Mouse (Mus musculus) cerebellum, postnatal 36 days (tissue): ENCODE results near the gene Zfp706.
"Not testable (repeated sequence)": the region's sequence is repeated elsewhere in the genome, so short reads cannot be mapped to it uniquely, and the experiment has no call there.

Experiments
- DNase-seq, 2 experiments: peaks; one replicate each; pipeline ENCODE4 v3.0.0; 2021 to 2022; ENCODE audit warnings: mixed read lengths in 2 of 2

The Zfp706 gene

DNA sequence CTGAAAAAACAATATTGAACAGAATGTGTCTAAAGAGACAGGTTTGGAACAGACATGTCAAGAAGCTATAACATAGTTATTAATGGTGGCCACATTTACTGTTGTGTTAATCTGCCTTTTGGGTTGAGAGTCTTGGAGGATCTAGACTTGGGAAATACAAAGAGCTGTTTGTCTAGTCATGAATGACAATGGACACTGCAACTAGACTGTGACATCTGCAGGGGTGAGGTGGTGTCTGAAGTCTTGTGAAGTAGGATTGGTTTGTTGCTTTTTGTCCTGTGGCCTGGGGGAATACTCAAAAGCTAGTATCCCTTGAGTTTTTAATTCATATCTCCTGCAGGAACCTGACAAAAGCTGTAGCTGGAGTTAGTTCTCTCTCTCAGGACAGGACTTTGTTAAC lies 973 bp upstream of the Zfp706 start:
- DNase-seq, result no peak

DNA sequence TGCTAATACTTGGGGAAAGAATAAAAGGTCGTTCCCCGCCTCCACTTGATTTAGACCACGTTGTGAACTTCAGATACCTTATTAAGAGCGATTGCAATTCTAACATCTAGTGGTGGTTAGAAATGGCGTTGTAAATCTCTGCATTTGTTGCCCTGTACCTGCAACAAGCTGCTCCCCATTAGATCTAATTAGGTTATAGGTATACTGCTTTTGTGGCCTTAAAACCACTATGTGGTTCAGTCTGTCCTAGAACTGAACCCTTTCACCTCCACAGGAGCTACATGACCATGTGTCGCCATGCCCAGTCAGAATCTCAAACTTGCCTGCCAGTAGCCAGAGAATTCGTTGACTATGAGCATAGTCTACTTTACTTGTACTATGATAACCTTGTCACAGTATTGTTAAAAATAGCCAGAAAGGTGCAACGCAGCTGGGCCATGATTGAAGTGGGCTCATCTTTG lies 416 bp upstream of the Zfp706 start:
- DNase-seq, result no peak

DNA sequence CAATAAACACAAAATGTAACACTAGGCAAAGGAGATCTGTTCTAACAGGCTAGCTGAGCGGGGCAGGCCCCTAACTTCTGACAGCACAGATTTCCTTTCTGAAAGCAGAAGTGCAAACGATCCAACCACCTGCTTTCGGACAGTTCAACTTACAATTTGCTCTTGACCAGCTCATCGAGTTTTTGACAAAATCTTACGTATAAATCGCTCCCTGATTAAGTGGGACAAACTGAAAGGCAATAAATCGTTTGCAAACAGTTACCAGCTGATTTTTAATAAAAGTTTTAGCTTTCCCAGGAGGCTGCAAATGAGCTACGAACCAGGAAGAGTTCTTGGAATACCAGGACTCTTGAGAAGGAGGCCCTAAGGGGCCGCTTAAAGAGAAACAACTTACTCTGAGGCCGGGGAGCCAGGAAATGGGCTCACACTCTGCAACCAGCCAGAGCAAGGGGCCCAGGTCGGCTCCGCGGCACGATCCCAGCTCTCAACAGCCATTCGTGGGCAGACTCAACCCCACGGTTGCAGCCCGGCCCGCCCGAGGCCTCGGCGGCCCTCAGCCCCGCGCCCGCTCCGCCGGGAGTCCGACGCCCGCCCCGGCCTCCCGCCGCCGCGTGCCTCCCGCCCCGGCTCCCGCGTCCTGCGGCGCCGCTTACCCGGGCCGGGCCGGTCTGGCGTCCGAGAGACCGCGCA lies 953 bp downstream of the Zfp706 start:
- DNase-seq, result peak in 1 of 2 experiments; percentile 24

DNA sequence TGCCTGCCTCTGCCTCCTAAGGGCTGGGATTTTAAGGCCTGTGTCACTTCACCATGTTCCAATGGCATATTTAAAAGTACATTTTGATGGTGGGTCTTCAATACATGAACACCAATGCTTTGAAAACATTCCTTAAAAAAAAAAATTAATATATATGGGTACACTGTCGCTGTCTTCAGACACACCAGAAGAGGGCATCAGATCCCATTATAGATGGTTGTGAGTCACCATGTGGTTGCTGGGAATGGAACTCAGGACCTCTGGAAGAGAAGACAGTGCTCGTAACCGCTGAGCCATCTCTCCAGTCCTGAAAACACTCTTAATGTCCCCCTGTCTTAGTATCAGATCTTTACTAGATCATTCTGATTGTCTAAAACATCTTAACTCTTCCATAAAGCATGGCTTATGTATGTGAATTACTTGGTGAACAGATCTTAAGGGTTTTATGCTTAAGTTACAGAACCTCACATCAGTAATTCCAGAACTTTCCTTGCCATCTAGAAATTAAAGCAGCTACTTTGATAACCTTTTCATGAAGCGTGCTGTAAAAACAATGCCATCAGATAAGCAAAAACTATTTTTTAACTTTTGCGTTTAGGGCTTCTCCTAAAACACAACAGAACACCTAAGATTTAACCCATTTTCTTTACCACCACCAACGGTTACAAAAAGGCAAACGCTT lies 1.6 kb downstream of the Zfp706 start:
- no peak for DNase-seq

DNA sequence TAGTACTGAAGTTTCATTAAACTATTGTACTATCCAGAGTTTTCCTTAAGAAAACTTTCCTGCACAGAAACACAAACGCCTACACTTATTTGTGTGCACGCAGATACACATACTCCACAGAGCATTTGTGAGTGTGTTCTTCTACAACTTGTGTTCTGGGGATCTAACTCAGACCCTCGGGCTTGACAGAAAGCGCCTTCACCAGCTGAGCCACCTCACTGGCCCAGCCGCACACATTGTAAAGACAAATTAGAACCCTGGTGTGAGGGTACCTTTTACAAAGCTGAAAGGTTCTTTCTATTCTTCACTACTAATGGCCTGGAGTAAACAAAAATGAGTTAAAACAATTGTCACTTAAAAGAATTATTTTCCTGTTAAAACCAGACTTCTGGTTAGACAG lies 2.7 kb downstream of the Zfp706 start:
- no peak for DNase-seq

DNA sequence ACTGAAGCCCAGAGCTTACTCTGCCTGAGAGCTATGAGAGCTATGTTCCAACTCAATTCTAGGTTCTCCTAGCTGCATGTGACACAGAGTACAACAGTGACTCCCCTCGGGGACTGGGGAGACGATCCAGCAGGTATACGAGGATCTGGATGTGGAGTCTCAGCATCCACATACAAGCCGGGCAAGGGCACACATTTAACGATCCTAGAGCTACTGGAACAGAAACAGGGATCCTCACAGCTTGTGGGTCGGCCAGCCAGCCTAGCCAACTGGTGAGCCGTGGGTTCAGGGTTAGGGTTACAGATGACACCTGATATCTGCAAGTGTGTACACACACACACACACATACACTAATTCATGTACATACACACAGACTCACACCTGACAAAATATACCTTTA lies 5.3 kb downstream of the Zfp706 start:
- DNase-seq, result no peak

DNA sequence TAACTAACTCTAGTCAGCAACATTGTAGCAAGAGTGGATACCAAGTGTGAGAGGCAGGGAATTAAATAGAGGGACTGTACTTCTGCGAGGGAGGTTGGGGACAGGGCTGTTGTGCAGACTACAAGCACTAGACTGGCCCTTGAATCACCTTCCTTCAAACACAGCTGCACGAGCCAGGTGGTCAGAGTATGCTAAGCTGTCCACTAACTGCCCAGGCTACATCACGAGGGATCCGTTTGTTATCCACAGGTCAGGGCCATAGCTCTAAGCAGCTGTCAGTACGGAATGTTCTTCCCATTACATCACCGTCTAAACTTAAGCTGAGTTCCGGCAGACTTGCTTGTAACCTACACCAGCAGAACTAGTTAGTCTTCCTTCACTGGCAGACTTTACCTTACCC lies 8.0 kb downstream of the Zfp706 start:
- not testable (repeated sequence) for DNase-seq

DNA sequence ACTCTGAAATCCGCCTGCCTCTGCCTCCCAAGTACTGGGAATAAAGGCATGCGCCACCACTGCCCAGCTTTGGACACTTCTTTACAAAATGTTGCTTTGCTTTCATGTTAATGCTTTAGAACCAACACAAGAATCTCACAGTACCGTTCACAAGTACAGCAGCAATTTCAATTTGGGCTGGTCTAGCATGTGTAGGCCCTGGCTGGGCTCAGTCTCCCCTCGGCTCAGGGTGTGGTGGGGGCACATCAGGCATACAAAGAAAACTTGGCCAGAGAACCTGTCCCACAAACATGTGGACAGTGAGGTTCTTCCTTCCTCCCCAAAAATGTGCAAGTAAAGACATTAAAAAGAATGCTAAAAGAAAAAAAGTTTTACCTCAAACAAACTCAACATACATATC lies 12.4 kb downstream of the Zfp706 start:
- no peak for DNase-seq

DNA sequence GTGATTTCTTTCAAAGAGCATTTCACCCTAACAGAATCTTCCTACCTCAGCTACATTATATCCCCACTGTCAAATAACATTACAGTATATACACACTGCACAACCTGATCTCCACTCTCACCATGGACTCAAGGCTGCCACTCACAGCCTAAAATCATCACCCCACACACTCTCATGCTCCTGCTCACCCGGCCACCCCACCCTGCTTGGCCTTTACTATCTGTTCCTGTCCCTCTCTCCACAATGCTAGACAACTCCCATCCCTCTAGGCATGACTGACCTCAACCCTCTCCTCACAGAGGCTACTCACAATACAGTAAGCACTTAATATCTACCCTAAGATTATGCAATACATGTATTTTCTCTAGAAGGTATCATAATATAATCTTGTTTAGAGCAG lies 12.9 kb downstream of the Zfp706 start:
- DNase-seq, result no peak

DNA sequence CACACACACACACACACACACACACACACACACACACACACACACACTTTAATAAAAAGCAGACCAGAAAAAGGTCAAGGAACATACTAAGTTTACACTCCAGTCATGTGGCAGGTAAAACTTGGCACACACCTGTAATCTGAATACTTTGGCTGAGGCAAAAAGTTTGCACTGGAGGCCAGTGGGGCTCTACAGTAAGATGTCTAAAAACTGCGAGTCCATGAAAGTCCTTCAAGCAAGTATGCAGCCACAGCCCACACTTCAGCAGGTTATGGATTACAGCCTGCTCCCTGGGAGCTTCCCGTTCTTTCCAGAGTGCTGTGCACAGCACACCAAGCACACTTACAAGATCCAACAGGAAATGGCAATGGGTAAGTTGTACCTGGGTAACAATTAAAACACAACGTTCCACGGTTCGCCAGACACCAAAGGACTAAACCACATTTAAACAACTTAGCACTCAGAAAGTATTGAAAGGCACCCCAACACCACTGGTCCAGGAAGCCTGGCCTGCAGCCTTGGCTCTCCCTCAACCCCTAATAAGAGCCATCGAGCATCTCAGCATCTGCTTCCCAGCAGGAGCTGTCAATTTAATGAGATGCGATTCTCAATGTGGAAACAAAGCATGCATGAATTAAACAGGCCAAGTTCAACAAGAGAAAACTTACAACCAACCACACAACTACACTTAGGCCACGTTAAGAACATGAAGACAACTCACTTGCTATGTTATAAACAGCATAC lies 14.0 kb downstream of the Zfp706 start:
- no peak for DNase-seq

DNA sequence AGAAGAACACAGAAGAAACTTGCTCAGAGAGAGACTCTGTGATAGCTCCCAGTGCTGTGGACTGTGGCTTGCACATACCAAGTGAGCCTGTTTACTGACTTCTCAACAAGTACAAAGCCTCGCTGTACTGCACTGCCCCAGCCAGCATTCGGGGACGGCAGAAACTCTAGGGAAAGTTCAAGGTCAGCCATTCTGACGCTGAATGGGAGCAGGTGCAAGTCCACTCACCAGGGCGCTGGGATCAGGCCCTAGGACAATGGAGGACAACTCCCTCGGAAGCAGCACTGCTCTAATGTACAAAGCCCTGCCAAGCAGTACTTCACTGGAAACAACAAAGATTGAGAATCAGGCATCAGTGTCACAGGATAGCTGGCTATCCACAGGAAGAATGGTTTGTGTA lies 16.2 kb downstream of the Zfp706 start:
- peak in 1 of 2 experiments; percentile 1 for DNase-seq

DNA sequence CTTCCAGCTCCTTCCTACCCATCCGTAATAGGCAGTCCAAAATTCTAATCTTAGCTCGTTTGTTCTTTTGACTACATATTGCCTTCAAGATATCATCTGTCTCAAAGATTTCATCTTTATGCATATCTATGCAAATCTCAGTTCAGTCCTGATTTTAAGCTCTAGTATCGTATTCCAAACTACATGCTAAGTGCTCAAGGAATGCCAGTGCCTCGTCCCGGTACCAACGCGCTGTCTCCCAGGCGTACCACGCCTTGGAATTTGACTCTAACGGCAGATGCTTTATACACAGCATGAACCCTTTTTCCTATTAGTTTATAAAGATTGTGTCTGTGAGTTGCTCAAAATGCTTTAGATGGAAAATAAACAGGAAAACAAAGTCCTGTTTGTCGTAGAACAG lies 17.7 kb downstream of the Zfp706 start:
- no peak for DNase-seq

DNA sequence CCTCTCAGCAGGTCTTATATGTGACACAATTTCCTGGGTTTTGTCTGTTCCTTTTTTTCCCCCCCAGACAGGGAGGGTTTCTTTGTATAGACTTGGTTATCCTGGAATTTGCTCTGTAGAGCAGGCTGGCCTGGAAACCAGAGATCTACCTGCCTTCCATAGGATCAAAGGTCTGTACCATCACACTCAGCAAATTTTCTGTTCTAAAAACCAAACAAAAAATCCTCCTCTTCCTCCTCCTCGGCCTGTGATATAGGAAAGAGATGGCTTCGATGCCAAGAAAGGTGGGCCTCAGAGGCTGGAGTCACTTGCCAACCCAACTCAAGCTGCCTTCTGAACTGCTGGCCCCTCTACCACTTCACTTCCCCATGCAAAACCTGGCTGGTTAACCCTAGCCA lies 18.9 kb downstream of the Zfp706 start:
- DNase-seq, result no peak

DNA sequence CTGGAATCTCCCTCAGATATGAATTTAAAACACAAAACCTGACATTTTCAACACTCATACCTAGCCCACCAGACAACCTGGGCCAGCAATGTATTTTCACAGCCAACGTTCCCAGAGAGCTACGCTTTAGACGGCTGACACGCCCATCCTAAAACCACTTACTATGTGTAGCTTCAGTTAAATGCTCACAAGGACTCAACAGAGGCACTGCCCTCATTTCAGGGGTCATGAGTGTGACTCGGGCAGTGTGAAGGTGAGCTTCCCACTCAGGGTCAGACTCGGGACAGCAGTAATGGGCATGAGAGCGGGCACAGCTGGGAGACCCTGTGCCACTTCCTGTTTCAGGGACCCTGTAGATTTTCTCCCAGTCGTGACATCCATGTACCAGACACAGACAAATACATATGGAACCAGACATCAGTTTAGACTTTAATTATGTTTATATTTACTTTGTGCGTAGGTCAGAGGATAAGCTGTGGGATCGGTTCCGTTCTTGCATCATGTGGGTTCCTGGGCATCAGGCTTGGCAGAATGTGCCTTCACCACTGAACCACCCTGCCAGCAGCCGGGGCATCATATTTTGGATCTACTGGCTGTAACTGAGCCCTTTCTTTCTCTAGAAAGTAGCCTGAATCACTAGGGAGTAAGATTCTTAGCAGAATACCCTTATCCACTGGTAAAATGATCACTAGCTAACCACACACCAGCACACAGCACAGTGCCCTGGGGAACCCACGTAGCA lies 19.4 kb downstream of the Zfp706 start:
- peak in 1 of 2 experiments; percentile 1 for DNase-seq

DNA sequence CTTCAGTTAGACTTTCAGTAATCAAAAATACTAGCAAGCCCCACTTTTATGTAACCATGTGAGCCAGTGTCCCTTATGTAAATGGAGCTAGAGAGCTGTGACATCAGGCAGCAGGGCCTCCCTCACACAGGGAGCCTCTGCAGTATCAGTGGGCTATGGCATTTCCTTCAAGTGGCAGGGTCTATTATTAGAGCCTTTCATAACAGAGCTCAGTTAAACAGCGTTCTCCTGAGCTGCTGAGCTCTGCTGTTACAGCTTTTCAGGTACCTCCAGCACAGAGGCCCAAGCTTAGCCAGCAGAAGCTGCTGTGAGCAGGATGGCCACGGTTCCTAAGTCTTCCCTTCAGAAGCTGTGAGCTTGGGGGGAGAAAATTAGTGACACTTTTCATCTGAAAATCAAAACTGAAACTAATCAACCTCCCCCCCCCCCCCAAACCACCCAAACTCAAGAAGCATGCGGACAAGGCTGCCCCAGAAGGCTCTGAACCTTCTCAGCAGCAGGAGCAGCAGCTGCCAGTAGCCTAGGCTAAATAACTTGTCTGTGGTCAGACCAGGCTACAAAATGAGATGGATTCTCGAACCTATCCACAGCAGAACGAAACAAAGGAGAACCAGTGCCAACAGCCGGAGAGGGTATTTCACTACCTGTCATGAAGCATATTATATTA lies 20.2 kb downstream of the Zfp706 start:
- peak in 1 of 2 experiments; percentile 4 for DNase-seq

DNA sequence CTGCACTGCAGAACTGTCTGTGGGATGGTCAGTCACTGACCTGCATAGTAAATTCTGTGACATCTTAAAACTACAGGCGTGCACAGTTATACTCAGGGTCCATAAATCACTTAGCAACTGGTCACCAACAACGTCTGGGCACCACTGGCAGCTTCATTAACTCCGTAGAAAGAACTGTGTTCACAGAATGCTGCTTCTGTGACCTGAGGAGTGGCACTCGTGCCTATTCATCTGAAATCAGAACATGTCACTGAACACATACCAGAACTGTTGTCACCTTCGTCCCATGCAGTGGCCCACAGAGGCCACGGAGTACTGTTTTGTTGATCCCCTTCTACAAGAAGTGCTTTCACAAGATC lies 22.0 kb downstream of the Zfp706 start:
- DNase-seq, result peak in 1 of 2 experiments; percentile 2

DNA sequence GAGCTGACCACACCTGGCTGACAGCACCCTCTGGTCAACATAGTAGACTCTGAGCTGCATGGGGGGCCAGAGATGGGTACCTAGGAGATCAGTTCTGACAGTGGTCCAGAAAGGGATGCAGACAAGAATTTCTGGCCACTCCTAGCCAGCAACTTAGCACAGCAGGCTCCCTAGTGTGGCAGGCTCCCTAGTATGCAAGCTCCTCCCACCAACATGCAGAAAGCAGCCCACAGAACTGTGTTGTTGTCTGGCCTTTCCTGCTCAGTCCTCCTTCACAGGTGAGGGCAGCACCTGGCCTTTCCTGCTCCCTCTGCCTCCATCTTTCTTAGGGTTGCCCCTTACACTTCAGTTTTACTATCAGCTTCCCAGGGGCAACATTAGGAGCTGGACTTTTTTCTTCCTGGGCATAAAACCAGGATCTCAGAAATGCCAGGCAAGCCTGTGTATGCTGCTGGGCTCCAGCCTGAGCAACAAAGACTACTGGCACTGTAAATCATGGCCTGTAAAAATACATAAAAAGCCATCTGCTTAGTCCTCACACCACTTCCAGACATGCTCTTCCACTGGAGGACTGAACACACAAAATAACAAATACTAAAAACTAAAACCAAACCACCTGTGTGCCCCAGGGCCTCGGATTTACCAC lies 22.5 kb downstream of the Zfp706 start:
- peak in 1 of 2 experiments; percentile 1 for DNase-seq

DNA sequence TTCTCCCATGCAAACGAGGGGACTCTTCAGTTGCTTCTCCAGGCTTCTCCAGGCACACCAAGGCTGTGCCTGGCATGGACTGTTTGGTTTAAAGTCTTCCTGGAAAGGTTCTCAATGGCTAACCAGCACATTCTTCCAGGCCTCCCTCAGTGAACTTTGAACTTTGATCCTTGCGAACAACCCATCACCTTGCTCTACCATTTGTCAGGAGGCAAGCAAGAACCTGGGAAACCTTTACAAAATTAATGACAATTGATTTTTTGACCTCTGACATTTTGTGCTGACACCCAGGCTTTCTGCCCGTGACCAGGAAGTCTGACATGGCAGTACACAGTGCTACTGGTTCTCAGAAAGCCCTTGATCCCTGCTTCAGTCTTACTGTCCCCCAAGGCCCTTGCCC lies 24.1 kb downstream of the Zfp706 start:
- peak in 1 of 2 experiments; percentile 1 for DNase-seq

DNA sequence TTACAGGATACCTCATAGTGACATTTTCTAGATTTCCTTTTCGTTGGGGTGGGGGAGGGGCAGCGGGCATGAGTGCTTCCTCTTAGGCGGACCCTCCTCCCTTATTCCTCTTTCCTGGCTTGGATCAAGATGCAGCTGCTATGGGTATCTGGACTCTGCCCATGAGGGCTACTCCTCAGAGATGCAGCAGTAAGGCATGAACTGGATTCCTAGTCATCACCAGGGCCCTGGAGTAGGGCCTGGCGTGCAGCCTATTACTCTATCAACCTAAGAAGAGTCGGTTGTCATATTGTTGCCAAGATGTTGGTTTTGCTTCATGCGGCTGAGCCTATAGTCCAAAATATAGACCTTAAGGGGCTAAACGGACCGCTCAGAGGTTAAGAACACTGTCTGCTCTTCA lies 27.3 kb downstream of the Zfp706 start:
- peak; percentile 20 to 38 for DNase-seq

DNA sequence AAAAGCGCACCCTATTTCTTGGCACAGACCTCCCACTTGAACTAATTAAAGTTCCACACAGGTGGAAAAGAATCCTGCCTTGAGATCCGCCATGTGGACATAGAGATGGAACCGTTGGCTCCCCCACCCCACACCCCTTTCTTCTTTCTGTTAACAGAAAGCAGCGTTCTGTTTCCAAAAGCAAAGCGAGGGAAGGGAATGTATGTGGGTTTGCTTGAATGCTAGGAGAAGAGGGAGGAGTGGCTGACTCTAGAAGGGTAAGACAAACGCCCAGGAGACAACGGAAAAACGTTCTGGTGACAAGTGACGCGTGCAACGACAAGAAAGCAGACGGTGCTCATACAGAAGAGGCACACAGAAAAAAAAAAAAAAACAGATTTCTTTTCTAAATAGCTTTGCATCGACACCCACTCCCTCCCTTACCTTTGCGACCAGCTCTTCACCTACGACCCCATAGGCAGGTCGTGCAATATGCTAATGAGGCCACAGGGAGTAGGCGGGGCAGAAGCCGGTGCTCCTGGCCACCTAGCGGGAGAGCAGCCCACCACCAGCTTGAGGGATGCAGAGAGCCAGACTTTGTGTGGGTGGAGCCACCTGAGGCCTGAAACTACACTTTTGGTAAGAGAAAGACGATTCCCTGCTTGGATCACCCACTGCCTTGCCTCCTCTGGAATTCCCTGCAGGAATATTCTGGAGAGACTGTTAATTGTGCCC lies 27.9 kb downstream of the Zfp706 start:
- peak; percentile 64 to 66 for DNase-seq

DNA sequence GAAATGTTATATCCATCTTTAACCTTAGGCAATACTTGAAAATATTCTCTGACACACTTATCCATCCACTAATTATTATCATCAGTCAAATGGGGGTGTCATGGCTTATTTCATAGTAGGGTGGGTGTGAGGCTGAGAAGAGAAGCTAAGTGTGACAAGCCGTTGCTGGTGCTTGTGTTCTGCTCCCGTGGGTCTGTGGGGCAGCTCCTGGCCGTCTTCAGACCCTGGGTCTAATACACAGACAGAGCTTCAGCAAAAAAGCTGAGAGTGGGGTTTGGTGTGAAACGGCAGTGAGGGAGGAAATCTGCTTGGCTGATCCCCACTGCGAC lies 28.4 kb downstream of the Zfp706 start:
- no peak for DNase-seq

DNA sequence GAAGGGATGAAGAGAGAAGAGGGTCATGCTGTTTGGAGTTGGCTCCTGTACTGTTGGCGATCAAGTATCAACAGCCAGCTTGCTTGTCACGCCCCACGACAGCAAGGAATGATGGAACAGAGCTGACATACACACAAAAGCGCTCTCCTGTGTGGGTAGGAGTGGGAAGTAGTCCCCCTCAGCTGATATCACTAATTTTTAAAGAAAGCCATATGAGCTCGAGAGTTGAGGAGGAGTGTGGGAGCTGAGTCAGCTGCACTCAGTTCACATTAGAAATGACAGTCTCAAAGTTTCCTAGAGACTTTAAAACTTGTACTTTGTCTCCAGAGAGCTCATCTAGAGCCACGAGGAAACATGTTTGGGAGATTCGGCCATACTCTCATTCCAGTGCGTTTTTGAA lies 29.8 kb downstream of the Zfp706 start:
- no peak for DNase-seq
